Mouse (Mus musculus) adrenal gland (tissue): ENCODE data around the gene Erc2.

Source experiments
- intact Hi-C: fragments of 180-260 bp; cut with DNase I; formaldehyde crosslinking; loops from one replicate; pipeline ENCODE4 v1.15.1; 2025

Gene Erc2

DNA sequence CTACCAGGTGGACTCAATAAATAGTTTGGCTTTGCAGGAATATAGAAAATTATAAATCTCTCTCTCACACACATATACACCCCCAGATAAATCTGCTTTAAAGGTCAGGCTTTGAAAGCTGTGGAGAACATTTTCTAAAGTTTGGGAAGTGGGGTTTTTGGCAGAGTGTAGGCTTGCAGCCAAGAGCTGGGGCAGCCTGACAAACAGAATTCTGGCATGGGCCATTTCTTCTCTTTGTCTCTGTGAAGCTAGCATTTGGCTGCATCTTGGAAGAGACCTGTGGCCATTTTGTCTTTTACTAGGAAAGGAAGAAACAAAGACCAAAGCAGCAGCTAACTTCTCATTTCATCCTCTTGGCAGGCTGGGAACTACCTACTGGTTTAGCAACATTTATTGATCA lies 40.0 kb downstream of the Erc2 start:
- intact Hi-C loops: no loop called here

DNA sequence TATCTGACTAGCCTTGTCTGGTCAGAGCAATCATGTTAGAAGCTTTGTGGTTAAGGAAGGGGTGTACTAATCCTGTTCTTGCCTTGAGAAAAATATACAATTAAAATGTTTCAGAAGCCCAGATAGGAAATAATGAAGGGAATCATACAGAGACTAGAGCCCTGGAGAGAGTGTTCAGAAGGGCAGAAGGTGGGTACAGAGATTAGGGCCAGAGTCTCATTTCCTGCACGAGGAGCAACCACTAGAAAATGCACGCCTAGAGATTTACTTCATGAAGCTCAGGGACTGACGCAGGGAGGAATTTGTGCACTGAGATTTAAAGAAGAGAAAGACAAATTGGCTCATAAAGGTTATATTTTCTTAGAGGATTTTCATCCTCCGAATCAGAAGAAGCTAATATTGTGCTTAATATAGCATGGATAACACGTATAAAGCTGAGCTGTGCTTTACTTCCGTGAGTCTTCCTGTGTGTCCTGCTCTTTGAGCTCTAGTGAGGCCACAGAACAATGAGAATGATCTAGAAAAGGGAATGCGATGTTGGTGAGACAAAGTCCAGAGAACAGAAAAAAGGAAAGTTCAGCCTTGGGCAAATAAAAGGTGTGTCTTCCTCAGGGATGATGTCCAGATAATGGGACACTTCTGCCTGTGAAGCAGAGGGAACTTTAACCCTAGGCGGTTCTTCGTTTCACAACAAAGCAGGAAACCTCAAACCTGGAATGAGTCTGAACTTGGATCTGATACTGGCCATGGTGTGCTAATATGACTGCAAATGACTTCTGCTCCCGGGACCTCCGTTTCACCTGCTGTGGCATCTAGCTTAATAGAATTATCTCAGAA lies 45.0 kb downstream of the Erc2 start:
- intact Hi-C loops: no loop called here

DNA sequence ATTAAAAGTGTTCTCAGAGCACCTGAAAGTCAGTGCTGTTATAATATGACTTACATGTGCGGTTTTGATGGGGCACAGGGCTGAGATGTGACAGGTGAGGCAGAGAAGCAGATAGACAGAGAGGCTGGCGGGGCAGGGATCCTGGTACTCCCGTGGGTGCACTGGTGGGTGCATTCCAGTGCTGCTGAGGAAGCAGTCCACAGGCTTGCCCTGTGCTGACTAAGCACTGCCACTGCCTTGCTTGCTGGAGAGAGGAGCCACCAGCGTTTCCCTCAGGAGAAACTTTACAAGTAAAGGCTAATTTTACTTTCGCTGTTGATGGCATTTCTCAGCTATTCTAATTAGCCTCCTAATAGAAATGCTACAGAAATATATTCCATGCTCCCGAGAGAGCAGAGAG lies 45.9 kb downstream of the Erc2 start:
- intact Hi-C loops: no loop called here

DNA sequence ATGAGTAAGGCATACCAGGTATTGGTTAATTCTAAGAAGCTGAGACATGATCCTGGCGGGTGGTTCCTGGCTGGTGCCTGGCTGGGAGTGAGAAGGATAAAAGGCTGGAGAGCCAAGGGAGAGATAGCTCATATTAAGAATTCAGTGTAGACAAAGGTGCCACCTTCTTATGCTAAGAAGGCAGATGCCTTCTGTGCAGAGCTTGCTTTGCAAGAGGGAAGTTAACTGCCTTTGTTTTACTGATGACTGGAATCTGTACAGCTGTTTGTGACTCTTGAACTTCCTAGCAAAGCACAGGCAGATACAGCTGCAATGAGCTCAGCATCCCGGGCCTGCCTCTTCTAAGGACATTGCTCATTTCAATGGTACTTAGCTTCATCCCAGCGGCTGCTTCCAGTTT lies 47.7 kb downstream of the Erc2 start:
- intact Hi-C loops: no loop called here

DNA sequence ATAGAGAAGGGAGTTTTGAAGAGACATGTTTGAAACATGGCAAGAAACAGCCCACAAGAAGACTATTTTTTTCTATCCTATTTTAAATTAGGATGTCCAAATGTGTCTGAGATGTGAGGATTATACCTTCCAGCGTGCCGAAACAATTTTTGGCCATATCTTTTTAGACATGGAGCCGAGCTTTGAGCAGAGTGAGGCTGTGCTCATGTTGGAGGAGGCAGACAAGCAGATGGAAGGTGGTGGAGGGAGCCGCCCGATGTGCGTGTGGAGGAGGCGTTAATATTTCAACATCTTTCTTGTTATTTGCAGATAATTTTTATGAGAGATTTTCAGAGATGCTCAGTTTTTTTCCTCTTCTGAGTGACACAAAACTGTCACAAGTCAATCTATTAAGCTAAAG lies 50.5 kb downstream of the Erc2 start:
- intact Hi-C loops: no loop called here

DNA sequence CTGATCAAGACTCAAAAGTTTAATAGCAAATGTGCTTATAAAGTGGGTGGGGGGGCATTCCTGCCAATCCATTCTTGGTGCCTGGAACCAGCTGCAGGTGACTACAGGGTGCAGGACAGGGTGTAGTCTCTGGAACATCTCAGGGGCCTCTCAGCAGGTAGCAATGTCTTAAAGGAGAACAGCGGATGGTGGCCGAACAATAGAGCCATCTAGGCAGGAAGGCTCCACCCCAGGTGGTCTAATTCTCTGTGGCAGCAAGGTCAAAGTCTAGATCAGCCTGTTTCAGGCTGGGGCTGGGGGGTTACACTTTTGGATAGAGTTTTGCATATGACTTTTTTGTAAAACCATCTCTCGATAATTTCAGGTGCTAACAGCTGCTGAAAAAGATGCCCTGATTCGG lies 51.9 kb downstream of the Erc2 start:
- intact Hi-C loops: no loop called here

DNA sequence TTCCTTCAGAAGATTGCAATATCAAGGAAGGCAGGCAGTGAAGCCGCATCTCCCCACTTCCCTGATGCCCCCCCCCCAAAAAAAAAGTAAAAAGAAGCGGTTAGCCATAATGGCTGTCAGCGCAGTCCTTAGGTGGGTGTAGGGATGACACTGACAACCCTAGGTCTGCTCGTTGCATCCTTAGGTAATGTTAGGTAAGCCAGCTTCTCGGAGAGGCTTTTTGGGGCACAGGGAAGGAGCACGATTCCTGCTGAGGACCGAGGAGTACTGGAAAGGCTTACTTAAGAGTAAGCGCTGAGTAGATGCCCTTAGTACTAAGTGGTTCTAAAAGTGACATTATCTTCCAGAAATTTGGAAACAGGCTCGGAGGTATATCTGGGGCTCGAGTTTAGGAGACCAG lies 52.3 kb downstream of the Erc2 start:
- intact Hi-C loops: no loop called here

DNA sequence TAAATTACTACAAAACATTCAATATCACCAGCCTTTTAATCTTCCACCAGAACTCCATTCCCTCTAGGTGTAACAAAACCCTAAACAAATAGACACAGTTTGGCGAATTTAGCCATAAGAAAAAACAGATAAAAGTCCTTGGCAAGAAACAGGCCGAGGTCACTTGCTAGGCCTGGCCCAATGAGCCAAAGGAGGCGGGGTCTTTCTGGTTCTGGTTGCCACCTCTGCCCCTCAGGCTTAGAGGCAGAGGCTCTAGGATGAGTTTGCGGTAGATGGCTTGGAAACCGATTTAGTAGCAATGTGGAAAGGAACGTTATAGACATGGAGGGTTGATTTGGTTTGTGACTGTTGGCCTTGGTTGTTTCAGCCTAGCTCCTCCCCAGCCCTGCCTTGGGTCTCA lies 52.8 kb downstream of the Erc2 start:
- intact Hi-C loops: no loop called here

DNA sequence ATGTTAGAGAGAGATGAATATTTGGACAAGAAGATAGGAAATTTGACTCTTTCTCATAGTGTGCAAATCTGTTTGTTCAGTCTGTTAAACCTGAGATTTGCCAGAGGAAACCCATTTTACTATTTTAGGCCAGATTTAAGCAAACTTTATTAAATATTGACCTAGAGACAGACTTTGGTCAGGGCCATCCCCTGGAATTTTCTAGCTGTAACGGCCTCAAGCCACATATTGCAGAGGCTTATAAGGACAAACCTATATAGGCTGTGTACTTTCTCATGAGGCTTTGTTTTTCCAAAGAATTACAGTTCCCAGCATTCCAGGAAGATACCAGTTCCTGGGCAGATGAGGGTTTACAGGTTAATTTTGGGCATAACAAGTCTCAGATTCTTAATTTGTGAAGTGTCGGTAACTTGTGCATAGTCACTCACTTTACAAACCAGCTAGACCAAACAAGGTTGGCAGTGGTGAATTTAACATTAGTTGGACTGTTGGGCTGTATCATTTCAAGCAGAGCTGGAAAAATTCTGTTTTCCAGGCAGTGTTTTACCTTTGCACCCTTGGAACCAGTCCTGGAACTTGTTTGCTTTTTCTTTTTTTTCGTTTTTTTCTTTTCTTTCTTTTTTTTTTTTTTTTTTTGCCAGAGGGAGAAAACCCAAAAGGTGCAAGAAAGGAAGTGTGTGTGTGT lies 60.3 kb downstream of the Erc2 start:
- intact Hi-C loops: no loop called here

DNA sequence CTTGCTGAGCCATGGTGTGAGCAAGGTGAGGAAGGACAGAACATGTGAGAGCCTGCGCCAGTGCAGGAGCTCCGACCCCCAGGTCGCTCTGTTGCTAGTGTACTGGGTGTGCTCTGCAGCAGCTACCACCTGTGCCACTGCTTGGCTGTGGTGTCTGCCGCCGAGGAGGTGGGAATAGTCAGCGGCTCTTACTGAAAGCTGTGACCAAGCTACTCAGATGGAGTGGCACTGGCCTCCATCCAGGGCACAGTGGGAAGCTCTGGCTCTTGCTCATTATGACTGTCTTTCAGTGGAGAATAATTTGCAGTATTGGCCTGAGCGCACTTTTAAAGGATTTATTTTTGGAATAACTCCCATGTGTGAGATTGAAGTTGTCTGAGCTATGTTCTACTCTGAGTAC lies 73.6 kb downstream of the Erc2 start:
- intact Hi-C loops: no loop called here

DNA sequence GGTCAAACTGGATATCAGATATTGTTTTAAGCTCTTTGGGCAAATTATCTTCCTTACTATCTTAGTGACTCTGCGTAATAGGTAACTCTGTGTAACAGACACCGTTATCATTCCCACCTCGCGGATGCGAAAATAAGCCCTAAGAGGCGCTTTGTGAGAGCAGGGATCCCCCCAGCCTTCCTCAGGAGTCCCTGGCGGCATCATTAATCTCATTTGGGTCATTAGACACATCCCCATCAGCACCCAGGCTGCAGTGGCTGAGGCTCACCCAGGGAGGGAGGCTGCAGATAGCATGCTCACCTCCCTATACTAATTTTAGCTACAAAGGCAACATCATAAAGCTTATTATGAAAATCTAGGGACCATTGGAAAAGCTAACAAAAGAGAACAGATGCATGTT lies 95.1 kb downstream of the Erc2 start:
- intact Hi-C loops: no loop called here

DNA sequence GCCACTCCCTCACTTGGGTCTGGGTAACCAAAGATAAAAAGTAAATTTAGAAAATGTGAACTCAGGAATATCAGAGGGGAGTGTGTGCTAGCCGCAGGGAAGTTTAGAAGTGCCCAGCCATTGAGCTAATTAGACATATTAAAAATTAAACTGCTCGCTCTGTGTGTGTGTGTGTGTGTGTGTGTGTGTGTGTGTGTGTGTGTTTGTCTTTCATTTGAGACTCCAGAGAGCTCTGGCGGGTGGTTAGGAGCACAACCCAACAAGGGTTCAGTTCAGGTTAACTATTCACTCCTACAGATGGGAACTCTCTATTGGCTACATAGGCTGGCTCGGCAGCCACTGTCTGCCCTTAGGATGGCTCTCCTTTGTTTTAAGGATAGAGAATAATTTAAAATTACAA lies 97.4 kb downstream of the Erc2 start:
- intact Hi-C loops: no loop called here

DNA sequence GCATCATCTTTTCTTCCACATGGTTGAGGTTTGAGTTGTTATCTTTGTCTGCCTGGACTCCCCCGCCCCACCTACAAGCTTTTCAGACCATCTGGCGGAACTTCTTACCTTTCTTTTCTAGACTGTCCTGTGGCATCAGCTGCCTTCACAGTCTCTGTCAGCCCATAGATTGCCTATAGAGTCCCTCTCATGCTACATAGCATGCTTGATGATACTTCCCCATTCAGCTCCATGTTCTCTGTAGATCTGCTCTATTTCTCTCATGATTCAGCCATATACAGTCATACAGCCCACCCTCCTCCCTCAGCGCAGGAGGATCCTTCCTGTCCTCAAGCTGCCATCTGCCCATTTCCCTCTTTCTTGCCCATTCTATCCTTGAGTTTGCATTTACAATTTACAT lies 98.7 kb downstream of the Erc2 start:
- intact Hi-C loops: no loop called here

DNA sequence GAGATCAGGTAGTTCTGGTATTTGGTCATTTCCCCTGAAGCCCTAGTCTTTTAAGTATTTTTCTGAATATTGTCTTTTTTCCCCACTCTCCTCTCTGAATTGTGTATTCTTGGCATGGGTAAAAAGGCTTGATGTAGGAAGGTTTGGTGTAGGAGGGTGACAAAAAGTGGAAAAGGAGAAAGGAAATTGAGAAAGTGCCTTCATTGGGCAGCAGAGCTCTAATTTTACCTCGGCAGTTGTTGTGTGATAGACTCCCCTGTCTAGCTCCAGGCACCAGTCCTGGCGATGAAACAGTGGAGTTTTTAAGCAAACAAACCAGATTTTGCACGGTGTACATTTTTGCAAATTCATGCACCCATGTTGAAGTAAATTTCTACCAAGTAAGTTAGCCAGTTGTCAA lies 99.5 kb downstream of the Erc2 start:
- intact Hi-C loops: no loop called here

DNA sequence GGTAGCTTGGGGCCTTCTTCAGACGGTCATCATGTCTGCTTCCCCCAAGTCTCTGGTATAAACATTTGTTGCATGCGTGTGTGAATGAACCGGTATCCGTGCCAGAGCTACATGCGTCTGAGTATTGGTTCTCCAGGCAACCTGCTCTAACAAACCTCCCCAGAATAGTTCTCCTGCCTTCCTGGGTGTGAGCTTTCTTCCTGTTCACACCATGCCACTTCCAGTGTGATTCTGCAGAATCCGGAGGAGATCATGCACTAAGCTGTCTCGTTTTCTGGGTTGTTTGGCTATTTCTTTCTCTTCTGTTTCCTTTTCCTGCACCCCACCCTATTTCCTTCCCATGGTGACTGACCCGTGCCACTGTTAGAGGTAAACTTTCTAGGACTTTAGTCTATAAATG lies 105.3 kb downstream of the Erc2 start:
- intact Hi-C loops: no loop called here

DNA sequence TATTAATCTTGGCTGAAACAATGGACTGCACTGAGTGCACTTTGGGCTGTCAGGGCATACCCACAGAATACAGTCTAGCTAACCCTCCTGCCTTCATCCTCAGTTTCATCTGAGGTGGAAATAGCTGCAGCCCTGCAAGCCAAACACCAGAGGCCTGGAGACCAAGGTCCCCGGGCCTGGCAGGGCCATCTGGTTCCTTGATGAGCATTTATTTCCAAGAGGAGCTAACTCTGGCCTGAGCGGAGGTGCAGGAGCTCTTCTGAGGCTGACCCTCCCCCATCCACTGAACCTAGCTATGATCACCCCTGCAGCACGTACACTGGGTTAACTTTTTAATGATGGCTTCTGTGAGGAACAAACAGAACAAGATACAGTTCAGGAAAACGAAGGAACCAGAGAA lies 108.9 kb downstream of the Erc2 start:
- intact Hi-C loops: no loop called here

DNA sequence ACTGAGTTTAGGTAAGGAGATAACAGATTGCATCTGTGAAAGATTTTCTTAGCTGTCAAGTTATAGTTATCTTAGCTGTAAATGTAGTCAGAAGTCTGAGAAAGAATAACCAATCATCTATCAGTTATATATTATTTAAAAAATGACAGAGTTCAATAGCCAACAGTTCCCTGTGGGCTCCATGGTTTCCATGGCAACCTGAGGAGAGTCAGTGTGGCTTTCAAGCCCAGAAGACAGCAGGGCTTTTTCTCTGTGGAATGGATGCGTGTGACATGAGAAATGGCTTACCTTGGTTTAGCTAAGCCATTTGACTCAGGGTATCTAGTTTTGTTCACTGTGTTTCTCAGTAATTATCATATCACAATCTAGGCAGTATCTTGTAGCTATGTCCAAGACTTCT lies 117.2 kb downstream of the Erc2 start:
- intact Hi-C loops: no loop called here

DNA sequence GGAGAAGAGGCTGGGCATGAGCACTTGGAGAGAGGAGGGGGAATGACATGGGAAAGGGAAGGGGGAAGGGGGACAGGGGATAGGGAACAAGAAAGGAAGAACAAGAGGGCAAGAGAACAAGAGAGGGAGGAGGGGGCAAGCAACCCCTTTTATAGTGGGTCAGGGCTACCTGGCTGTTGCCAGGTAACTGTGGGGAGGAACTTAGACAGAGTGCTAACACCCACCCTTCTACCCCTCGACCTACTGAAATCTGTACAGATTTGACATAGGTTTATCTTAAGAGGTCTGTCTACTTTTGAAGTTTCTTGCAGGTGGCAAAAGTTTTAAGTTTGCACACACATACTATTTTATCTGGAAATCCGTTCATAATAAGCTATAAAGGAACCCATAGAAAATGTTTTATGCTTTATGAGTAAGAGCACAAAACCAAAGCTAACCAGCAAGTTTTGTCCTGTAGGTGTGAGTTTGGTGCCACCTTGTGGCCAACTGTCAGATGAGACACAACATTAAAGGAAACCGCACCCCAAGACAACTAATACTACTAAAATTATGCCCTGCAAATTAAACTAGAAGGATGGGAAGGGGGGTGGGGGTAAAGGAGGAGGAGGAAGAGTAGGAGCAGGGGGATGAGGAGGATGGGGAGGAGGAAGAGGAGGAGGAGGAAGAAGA lies 119.2 kb downstream of the Erc2 start:
- intact Hi-C loops: loop anchor here (2.0 kb wide), 1 partner anchor 145 kb away; no protein-coding TSS in a partner anchor

DNA sequence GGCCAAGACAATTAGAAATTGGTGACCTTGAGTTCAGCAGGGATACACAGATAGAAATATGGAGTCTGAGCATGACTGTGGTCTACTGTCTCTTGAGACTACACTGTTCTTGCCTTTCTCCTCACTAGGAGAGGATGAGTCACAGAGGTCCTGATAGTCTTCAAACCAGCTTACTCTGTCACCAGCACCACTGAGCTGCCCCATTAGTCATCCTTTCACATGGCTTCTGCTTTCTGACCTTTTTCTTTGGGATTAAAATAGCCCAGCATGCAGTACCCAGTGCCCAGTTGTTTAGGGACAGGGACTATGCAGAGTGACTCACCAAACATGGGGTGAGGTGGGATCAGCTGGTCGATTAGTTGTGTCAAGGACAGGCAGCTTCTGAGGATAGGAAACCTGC lies 132.1 kb downstream of the Erc2 start:
- intact Hi-C loops: no loop called here

DNA sequence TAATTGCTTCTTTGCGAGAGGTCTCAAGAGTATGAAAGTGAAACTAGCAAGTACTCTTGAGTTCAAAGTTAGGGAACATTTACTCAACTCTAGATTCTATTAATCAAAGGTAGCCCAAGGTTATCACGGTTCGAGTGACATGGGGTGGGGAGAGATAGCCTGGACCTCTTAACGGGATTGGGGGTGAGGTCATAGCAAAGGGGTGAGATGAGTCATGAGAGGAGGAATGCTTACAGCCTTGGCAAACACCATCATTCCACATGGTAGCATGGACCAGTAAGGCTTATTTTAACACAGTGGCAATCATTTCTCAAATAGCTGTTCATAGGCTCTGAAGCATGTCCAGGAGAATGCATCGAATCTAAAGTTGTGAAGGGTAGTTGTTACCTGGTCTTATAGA lies 134.7 kb downstream of the Erc2 start:
- intact Hi-C loops: no loop called here

DNA sequence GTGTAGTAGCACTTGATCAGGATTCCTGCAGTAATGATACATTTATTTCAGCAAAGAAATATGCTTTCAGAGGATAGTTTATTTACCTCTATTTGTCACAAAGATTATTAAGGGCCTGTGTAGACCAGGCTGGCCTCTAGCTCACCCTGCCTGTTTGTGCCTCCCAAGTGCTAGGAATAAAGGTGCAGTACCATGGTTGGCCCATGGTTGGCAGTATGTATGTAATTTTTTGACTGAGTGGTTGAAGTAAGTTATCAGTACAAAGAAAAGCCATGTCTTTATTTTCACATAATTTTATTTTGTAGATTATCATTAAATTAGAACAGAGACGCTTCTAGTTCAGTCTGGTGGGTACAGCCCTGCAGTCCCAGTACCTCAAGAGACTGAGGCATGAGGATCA lies 136.0 kb downstream of the Erc2 start:
- intact Hi-C loops: no loop called here

DNA sequence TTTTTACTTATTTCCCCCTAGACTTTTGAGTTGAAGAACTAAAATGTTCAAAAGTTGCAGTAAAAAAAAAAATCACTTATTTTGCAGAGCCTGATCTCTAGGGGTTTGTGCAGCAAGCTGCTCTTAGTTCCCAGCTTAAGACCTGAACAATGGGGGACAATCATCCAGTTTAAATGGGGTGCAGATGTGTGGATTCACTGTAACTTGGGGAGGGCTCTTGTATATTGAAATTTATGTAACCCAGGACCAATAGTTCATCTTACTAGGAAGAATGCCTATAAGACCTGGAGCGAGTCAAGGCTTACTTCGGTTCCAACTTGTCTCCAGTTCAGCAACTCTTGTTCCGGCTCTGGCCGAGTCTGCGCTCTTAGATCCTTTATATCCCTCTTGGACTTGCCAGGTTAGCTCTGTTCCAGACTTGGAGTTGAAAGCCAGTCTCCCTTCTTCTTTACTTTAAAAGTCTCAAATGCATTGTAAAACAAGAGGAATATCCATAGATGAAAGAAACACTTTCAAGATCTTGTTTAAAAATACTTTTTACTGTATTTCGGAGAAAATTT lies 136.9 kb downstream of the Erc2 start:
- intact Hi-C loops: no loop called here
